Mouse (Mus musculus) liver, embryonic 14.5 days (tissue): ENCODE measurements around the gene Sars.

Source experiments
- CTCF ChIP-seq: IDR thresholded peaks from 2 replicates; pipeline ENCODE4 v1.5.1; 2016; ENCODE audit warnings: antibody characterized with exemption, low read depth, control low read depth
- EP300 ChIP-seq: IDR thresholded peaks from 2 replicates; pipeline ENCODE4 v1.6.1; 2016; ENCODE audit warnings: antibody characterized with exemption, low read depth

GRCm38 (mm10) chr3:108445366-108445705 lies 327 bp upstream of the Sars start:
- no peak for TF ChIP-seq CTCF
- TF ChIP-seq EP300: no peak
